Mouse (Mus musculus) neural tube, embryonic 14.5 days (tissue): ENCODE measurements around the gene Lpgat1. TPM values are rescaled to one million over a fixed set of nuclear protein-coding genes. Genes with fewer than 3 reads are reported as not detected.

Experiments
- ATAC-seq: fragments of 200-750 bp; cut with Nextera tagmentation; 2 replicates; pipeline ENCODE4 v1.8.0; 2017; ENCODE audit warnings: low read depth, mild to moderate bottlenecking, moderate TSS enrichment, moderate library complexity
- H3K27ac ChIP-seq: fragments of 300-500 bp; sonication (generic); 2 replicates; pipeline ENCODE4 v1.5.1; 2014; ENCODE audit warnings: low read depth, mild to moderate bottlenecking, control low read depth, low read length, moderate library complexity, mixed read lengths
- H3K27me3 ChIP-seq: fragments of 300-500 bp; sonication (generic); 2 replicates; pipeline ENCODE4 v1.6.1; 2014; ENCODE audit warnings: low read length; ENCODE audit not compliant: control insufficient read depth, insufficient read depth
- H3K36me3 ChIP-seq: fragments of 300-500 bp; sonication (generic); 2 replicates; pipeline ENCODE4 v1.6.1; 2014; ENCODE audit warnings: low read length, mixed read lengths; ENCODE audit not compliant: control insufficient read depth, insufficient read depth
- H3K4me1 ChIP-seq: fragments of 300-500 bp; sonication (generic); 2 replicates; pipeline ENCODE4 v1.6.1; 2014; ENCODE audit warnings: low read length; ENCODE audit not compliant: control insufficient read depth, insufficient read depth
- H3K4me2 ChIP-seq: fragments of 300-500 bp; sonication (generic); 2 replicates; pipeline ENCODE4 v1.6.1; 2014; ENCODE audit warnings: mild to moderate bottlenecking, low read depth, low read length, control low read depth
- H3K4me3 ChIP-seq: fragments of 300-500 bp; sonication (generic); 2 replicates; pipeline ENCODE4 v1.5.1; 2014; ENCODE audit warnings: low read depth, low read length, control low read depth, mixed read lengths
- H3K9ac ChIP-seq: fragments of 300-500 bp; sonication (generic); replicated peaks from 2 replicates; pipeline ENCODE4 v1.6.1; 2014; ENCODE audit warnings: low read depth, mild to moderate bottlenecking, control low read depth, low read length, mixed read lengths
- H3K9me3 ChIP-seq: fragments of 300-500 bp; sonication (generic); 2 replicates; pipeline ENCODE4 v1.6.1; 2016; ENCODE audit warnings: low read length; ENCODE audit not compliant: control insufficient read depth
- WGBS: fragments of 180-500 bp; shearing (Covaris S2); extraction: QIAGEN DNeasy Blood & Tissue Kit; methylation state at CpG from one replicate; pipeline ENCODE4 v1.1.7; 2014; 5-methylcytosine and 5-hydroxymethylcytosine counted together
- polyA plus RNA-seq: library from polyadenylated mRNA; unstranded; fragments of >200 nt; fragmentation: Nextera tagmentation; extraction: Ambion mirVana; gene quantifications from 2 replicates; pipeline ENCODE4 v1.2.1, GENCODE M21; 2014

Gene Lpgat1
- polyA plus RNA-seq = 44.3 and 50.4 TPM in 2 replicates

DNA sequence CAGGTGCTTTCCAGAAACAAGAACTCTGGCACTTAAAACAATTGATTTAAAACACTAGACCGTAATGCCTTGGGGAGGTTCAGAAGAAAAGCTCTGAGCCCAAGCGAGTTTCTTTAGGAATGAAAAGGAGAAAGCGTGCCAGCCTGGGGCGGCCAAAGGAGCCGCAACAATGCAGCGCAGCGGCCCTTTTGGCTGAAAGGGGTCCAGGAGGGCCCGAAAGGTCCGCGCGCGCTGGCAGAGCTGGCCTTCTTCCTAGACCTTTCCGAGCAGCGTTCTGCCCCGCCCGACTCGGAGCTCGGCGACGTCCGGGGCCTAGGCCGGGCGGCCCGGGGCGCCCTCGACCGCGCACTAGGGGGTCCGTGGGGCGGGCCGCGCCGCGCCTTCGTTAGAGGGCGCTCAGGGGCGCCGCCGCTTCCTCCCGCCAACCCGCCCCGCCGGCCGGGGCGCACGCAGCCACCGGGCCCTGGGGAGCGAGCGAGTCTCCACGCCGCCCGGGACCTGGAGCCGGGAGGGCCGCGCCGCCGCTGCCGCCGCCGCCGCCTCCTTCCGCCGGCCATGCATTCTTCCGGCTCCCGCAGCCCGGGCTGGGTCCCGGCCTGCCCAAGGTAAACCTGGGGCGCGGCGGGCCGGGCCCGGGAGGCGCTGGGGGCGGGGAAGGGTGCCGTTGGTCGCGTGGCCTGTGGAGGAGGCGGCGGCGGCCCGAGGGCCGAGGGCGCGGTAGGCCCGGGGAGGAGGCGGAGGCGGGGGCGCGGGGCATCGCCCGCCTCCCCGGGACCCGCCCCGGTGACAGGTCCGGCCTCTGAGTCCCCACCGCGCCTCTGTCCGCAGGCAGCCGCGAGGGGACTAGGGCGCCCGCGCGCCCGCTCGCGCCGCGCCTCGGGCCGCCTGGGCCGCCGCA is at the start of gene Lpgat1:
Lpgat1 (plus strand) TSS at position 234 of the 898 bp plus-strand sequence.
- Histone ChIP-seq H3K4me1 (peaks cover 13% of the 10 kb centered on the region; the same call in 1 of the 2 replicates), H3K36me3 (no peaks in the 10 kb centered on the region), H3K4me3 (peak within 1 kb of the TSS; percentile 98), H3K4me2 (peak within 1 kb of the TSS; percentile 76), H3K9ac (peak within 1 kb of the TSS; percentile 98), H3K27me3 (no peaks in the 10 kb centered on the region), H3K9me3 (no peaks in the 10 kb centered on the region), H3K27ac (peak within 1 kb of the TSS; percentile 92)
- under 1% methylated on average over 65 of the region's 113 CpGs for WGBS
- ATAC-seq = peak; percentile 79

DNA sequence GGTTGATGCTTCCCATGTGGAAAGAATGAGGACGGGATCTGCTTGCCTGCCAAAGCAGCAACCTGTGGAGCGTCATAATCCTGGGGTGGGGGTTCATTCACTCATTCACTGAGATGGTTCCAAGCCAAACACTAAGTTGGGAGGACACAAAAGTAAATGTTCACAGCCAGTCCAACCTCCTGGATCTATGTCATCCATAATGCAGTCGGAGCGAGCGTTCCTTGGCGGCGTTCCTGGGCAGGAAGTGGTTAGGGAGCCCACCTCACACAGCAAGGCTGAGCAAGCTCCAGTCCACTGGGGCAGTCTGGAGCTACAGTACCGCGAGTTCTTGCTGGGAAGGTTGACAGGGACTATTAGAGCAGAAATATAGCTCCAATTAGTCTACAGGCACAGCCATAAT is 49.6 kb upstream of the Lpgat1 start:
- H3K9ac ChIP-seq = no peak overlapping the region
- no peak overlapping the region for H3K4me2 ChIP-seq
- 71% methylated on average over 9 of the region's 9 CpGs for WGBS

DNA sequence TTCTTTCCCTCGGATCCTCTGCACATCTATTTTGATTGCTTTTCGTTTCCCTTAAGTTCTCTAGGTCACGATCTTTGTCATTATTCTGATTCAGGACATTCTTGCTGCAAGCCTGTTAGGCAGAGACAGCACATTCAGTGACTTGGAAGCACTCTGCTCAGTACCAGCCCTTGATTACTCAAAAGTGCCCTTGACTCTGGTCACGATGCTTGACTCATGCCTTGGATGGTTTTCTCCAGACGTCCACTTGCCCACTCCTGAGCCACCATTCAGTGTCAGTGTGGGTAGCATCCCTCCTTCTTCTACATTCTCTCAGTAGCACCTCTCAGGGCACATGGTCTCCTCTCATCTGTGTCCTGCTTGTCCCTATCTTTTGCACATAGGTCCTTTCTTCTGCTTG is 43.6 kb upstream of the Lpgat1 start:
- H3K9ac ChIP-seq = no peak overlapping the region
- ATAC-seq = no peak
- no peak overlapping the region for H3K4me3 ChIP-seq
- no peaks in the 10 kb centered on the region for H3K9me3 ChIP-seq
- H3K36me3 ChIP-seq = no peaks in the 10 kb centered on the region
- no peaks in the 10 kb centered on the region for H3K27me3 ChIP-seq
- H3K4me1 ChIP-seq = no peaks in the 10 kb centered on the region
- no peak overlapping the region for H3K4me2 ChIP-seq
- 86% methylated on average over 5 of the region's 5 CpGs for WGBS
- H3K27ac ChIP-seq = no peak overlapping the region

More for the DNA sequence above, 49.6 kb upstream of the Lpgat1 start:
- no peak overlapping the region for H3K4me3 ChIP-seq
- no peaks in the 10 kb centered on the region for H3K4me1 ChIP-seq
- no peaks in the 10 kb centered on the region for H3K36me3 ChIP-seq
- no peak overlapping the region for H3K27ac ChIP-seq
- H3K27me3 ChIP-seq = no peaks in the 10 kb centered on the region
- ATAC-seq = peak; percentile 56; the same call in 1 of the 2 replicates
- no peaks in the 10 kb centered on the region for H3K9me3 ChIP-seq

DNA sequence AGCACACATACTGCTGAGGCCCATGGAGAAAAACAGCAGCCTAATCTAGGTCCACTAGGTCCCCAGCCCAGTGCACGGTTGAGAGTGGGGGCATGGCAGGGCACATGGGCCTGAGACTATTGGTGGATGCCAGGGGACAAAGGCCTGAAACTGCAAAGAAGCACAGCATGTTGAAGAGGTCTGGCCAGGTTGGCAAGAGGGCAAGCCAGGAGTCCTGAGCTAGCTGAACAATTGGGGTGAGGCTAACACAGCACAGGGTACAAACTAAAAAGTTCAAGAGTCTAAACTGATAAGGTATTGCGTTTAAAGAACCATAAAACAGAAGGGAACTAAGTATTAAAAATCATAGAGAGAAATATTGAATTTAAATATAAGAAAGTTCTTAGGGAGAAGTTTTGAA is 36.0 kb upstream of the Lpgat1 start:
- Histone ChIP-seq H3K27ac (no peak overlapping the region), H3K4me3 (no peak overlapping the region), H3K9ac (no peak overlapping the region), H3K9me3 (no peaks in the 10 kb centered on the region), H3K4me1 (no peaks in the 10 kb centered on the region), H3K4me2 (no peak overlapping the region), H3K36me3 (no peaks in the 10 kb centered on the region), H3K27me3 (no peaks in the 10 kb centered on the region)
- ATAC-seq = no peak
- WGBS = 73% methylated on average over 2 of the region's 2 CpGs

- no peaks in the 10 kb centered on the region for H3K27me3 ChIP-seq
- no peak overlapping the region for H3K4me2 ChIP-seq
- no peak overlapping the region for H3K9ac ChIP-seq
- H3K4me1 ChIP-seq = no peaks in the 10 kb centered on the region
- H3K27ac ChIP-seq = no peak overlapping the region
- no peaks in the 10 kb centered on the region for H3K36me3 ChIP-seq
- H3K4me3 ChIP-seq = no peak overlapping the region
- no peak for ATAC-seq
- 67% methylated on average over 7 of the region's 7 CpGs for WGBS
- no peaks in the 10 kb centered on the region for H3K9me3 ChIP-seq
These were observed 30.1 kb upstream of the Lpgat1 start for GRCm38 (mm10) chr1:191687531-191687930.

GRCm38 (mm10) chr1:191693231-191693630 is 24.4 kb upstream of the Lpgat1 start:
- no peaks in the 10 kb centered on the region for H3K27me3 ChIP-seq
- no peak for ATAC-seq
- no peaks in the 10 kb centered on the region for H3K36me3 ChIP-seq
- H3K9ac ChIP-seq = no peak overlapping the region
- H3K27ac ChIP-seq = no peak overlapping the region
- H3K4me3 ChIP-seq = no peak overlapping the region
- H3K9me3 ChIP-seq = no peaks in the 10 kb centered on the region
- no peak overlapping the region for H3K4me2 ChIP-seq
- no peaks in the 10 kb centered on the region for H3K4me1 ChIP-seq
- 55% methylated on average over 4 of the region's 4 CpGs for WGBS

GRCm38 (mm10) chr1:191698253-191698795 is 19.3 kb upstream of the Lpgat1 start:
- Histone ChIP-seq H3K27ac (no peak overlapping the region), H3K36me3 (no peaks in the 10 kb centered on the region), H3K4me1 (no peaks in the 10 kb centered on the region), H3K9ac (no peak overlapping the region), H3K9me3 (no peaks in the 10 kb centered on the region), H3K4me2 (no peak overlapping the region), H3K27me3 (no peaks in the 10 kb centered on the region), H3K4me3 (no peak overlapping the region)
- ATAC-seq = no peak
- WGBS = 23% methylated on average over 1 of the region's 1 CpGs

GRCm38 (mm10) chr1:191704535-191704934 is 13.1 kb upstream of the Lpgat1 start:
- Histone ChIP-seq H3K4me2 (no peak overlapping the region), H3K4me1 (no peaks in the 10 kb centered on the region), H3K36me3 (no peaks in the 10 kb centered on the region), H3K27ac (no peak overlapping the region), H3K9me3 (no peaks in the 10 kb centered on the region), H3K4me3 (no peak overlapping the region), H3K9ac (no peak overlapping the region), H3K27me3 (no peaks in the 10 kb centered on the region)
- WGBS = 55% methylated on average over 4 of the region's 4 CpGs
- ATAC-seq = no peak

DNA sequence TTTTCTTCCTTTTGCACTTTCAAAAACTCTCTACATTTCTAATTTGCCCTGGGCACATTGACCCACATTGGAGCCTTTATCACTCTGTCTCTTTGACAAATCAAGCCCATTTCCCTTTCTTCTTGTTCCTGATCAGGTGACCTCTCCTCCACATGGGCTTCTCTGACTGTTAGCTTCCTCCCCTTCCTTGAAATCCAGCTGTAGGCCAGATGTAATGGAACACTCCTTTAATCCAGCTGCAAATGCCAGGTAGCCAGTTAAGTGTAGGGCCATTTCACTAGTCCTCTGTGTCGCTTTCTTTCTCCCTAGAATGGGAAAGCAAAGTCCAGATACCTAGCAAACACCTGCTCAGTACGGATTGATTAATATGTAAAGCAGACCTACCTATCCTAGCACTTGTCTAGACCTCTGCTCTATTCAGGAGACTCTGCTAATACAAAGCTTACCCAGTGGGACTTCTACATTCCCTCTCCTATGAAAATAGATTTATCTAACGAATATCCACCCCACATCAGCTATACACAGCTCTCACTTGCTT is 11.0 kb upstream of the Lpgat1 start:
- Histone ChIP-seq H3K4me2 (no peak overlapping the region), H3K9me3 (no peaks in the 10 kb centered on the region), H3K4me1 (no peaks in the 10 kb centered on the region), H3K9ac (no peak overlapping the region), H3K27me3 (no peaks in the 10 kb centered on the region), H3K36me3 (no peaks in the 10 kb centered on the region), H3K27ac (no peak overlapping the region), H3K4me3 (no peak overlapping the region)
- whole genome bisulfite sequencing = 77% methylated on average over 3 of the region's 3 CpGs
- ATAC-seq = no peak
